Mouse (Mus musculus) forelimb bud, embryonic 11.5 days (tissue): Measurements from ENCODE around the gene F3.

Experiments used
- DNase-seq: peaks from one replicate; pipeline ENCODE4 v3.0.0-alpha.2; 2012; ENCODE audit warnings: low read depth, low spot score

F3 gene

GRCm38 (mm10) chr3:121707106-121707505 is 16.2 kb upstream of the F3 start:
- no peak for DNase-seq

- no peak for DNase-seq
Observed at GRCm38 (mm10) chr3:121710894-121711531, 12.3 kb upstream of the F3 start.

GRCm38 (mm10) chr3:121712222-121712621 is 11.1 kb upstream of the F3 start:
- DNase-seq, result no peak

- no peak for DNase-seq
Observed at GRCm38 (mm10) chr3:121713151-121713701, 10.1 kb upstream of the F3 start.

- DNase-seq, result no peak
Observed at GRCm38 (mm10) chr3:121713816-121714215, 9.5 kb upstream of the F3 start.

- DNase-seq, result no peak
Observed at GRCm38 (mm10) chr3:121714461-121714860, 8.9 kb upstream of the F3 start.

GRCm38 (mm10) chr3:121715336-121715735 is 8.0 kb upstream of the F3 start:
- no peak for DNase-seq

GRCm38 (mm10) chr3:121715741-121716459 is 7.4 kb upstream of the F3 start:
- DNase-seq, result no peak

GRCm38 (mm10) chr3:121716480-121716879 is 6.9 kb upstream of the F3 start:
- DNase-seq, result no peak

GRCm38 (mm10) chr3:121718679-121719078 is 4.7 kb upstream of the F3 start:
- DNase-seq, result no peak

- DNase-seq, result no peak
Observed at GRCm38 (mm10) chr3:121719701-121720100, 3.6 kb upstream of the F3 start.

GRCm38 (mm10) chr3:121720801-121721690 is 2.3 kb upstream of the F3 start:
- no peak for DNase-seq

GRCm38 (mm10) chr3:121721691-121722070 is 1.7 kb upstream of the F3 start:
- DNase-seq, result no peak

GRCm38 (mm10) chr3:121723968-121724524 is 709 bp downstream of the F3 start:
- no peak for DNase-seq

GRCm38 (mm10) chr3:121724553-121724952 is 1.2 kb downstream of the F3 start:
- no peak for DNase-seq

- DNase-seq, result no peak
Observed at GRCm38 (mm10) chr3:121725651-121726050, 2.3 kb downstream of the F3 start.

- DNase-seq, result no peak
Observed at GRCm38 (mm10) chr3:121729678-121730077, 6.3 kb downstream of the F3 start.

- no peak for DNase-seq
Observed at GRCm38 (mm10) chr3:121735542-121735941, 12.2 kb downstream of the F3 start.

- DNase-seq, result peak; percentile 65
Observed at GRCm38 (mm10) chr3:121736025-121736744, 12.8 kb downstream of the F3 start.

- DNase-seq, result no peak
Observed at GRCm38 (mm10) chr3:121737453-121737852, 14.1 kb downstream of the F3 start.

- no peak for DNase-seq
Observed at GRCm38 (mm10) chr3:121737901-121738300, 14.6 kb downstream of the F3 start.
